ENCODE assay signal across 9 mouse cellular contexts in genomic region chr19:61057581-61057980, GRCm38 (mm10).
DNase-seq lines count a peak whose midpoint lies in the region; ATAC-seq lines count a peak whose summit lies in the region.
"Had no signal": no experiment of that assay in that cellular context is flagged by ENCODE, and none has a peak within 500 bp of the region (broad histone marks: within the 10 kb centered on the region; RNA-seq: fewer than 3 reads in every experiment).

No protein-coding gene starts in this region.

- DNase-seq in adrenal gland, adult (ENCODE audit: inconsistent age in 2 of 2, low spot score in 1 of 2) = peak; percentile 70 to 85
- no peak for DNase-seq in adrenal gland, adult 8-10 months
- DNase-seq in embryo, embryonic 10 days (ENCODE audit: low spot score) = peak; percentile 66
- peak; percentile 67 for DNase-seq in lung, postnatal 10 days
- no peak for DNase-seq in frontal cortex, postnatal 14 days (ENCODE audit: low spot score in 2 of 2)
- DNase-seq in cerebellum, adult 9-10 months = no peak
- DNase-seq in frontal cortex, postnatal 36 days (ENCODE audit: low spot score in 2 of 2) = no peak
- DNase-seq: thymus, postnatal 25 days had no signal

- peak; percentile 87 for ATAC-seq in kidney, embryonic 14.5 days (ENCODE audit: low FRiP score, low TSS enrichment)

- 8% methylated on average over 3 of the region's 3 CpGs for WGBS in kidney, embryonic 14.5 days

- peak overlapping the region; percentile 49; the same call in 1 of the 2 replicates for H3K27ac ChIP-seq in kidney, embryonic 14.5 days (ENCODE audit: low read depth, low read length)

- H3K9me3 ChIP-seq in kidney, embryonic 14.5 days (ENCODE audit: control insufficient read depth, low read length) = 0 out of 2 replicates have a peak, but pooled peaks cover 2% of the 10 kb centered on the region

- no peak overlapping the region for H3K4me3 ChIP-seq in kidney, embryonic 14.5 days (ENCODE audit: low read length)

- no peak overlapping the region for H3K4me2 ChIP-seq in kidney, embryonic 14.5 days (replicated peaks; ENCODE audit: low read depth, low read length)

- H3K36me3 ChIP-seq in kidney, embryonic 14.5 days (ENCODE audit: control insufficient read depth, insufficient read depth, low read length) = no peaks in the 10 kb centered on the region

- H3K4me1 ChIP-seq in kidney, embryonic 14.5 days (ENCODE audit: control insufficient read depth, insufficient read depth, low read length) = peaks cover 20% of the 10 kb centered on the region

- no peak overlapping the region for H3K9ac ChIP-seq in kidney, embryonic 14.5 days (ENCODE audit: low read depth, low read length)

- no peaks in the 10 kb centered on the region for H3K27me3 ChIP-seq in kidney, embryonic 14.5 days (ENCODE audit: control insufficient read depth, insufficient read depth, low read length)

Comparison
In these comparisons a context has a peak if more than half of its experiments do, and no peak if none do; other contexts are left out.
1. DNase-seq: peak in adrenal gland, adult (2 of 2), embryo, embryonic 10 days (single experiment) and lung, postnatal 10 days (single experiment); none in adrenal gland, adult 8-10 months (single experiment), frontal cortex, postnatal 14 days (0 of 2), cerebellum, adult 9-10 months (single experiment) and frontal cortex, postnatal 36 days (0 of 2).